Mouse (Mus musculus): ENCODE measurements around the gene Cxcl1. TPM values are rescaled to one million over a fixed set of nuclear protein-coding genes. Genes with fewer than 3 reads are reported as not detected.
"Not testable (repeated sequence)": the region's sequence is repeated elsewhere in the genome, so short reads cannot be mapped to it uniquely, and the experiment has no call there.

Gene Cxcl1
- not detected in 2 replicates for total RNA-seq (2017)

DNA sequence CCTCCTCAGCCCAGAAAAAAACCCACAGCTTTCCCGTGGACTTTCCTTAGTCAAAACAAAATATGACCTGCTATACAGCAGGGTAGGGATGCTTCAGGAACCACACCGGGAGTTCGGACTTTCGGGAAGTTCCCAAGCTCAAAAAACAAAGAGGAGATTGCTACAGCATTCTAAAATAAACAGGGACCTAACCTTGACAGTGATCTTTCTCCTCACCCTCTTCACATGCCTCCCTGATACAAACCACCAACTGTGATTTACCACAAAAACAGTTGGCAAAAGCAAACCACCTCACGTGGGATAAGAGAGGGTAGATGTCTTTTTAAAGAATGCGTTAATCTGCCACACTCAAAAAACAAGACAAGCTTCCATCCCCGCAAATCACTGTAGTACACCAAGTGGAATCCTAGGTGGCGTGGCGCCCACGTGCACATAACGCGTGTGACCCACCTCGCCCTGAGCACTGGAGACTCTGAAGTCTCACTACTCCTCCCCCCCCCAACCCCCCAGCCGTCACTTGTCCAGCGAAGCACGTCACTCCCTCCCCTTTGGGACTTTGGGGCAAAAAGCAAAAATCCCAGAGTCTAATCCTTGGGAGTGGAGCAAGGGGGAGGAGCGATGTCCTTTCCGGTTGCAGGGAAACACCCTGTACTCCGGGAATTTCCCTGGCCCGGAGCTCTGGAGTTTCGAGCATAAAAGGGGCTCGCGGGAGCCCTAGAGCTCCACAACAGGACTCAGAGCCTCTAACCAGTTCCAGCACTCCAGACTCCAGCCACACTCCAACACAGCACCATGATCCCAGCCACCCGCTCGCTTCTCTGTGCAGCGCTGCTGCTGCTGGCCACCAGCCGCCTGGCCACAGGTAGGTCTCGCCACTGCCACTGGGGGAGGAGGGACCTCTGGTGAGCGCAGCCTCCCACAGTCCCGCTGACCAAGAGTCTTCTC is at the start of gene Cxcl1:
TSS of gene Cxcl1 (plus strand) at position 723 of the 945 bp plus-strand sequence.
- peak; percentile 68 for ATAC-seq (replicated peaks; ENCODE audit: low read depth, poor library complexity, severe bottlenecking)

DNA sequence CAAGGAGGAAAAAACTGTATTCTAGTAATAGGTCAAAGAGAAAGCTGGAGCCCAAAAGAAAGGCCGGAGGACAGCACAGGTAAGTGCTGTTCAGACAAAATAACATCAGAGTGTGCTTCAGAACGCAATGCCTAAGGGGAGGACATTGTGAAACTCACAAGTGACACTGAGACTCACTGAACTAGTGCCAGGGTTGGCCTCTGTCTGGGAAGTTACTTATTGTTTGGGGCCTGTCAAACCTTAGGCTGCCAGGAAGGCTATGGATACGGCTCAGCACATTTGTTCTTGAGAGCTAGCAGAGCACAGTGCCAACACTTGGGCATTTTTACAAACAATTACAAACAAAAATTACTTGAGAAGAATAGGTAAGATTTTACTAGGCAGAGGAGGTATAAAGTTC is 47.1 kb upstream of the Cxcl1 start:
- no peak for ATAC-seq (replicated peaks; ENCODE audit: low read depth, poor library complexity, severe bottlenecking)

DNA sequence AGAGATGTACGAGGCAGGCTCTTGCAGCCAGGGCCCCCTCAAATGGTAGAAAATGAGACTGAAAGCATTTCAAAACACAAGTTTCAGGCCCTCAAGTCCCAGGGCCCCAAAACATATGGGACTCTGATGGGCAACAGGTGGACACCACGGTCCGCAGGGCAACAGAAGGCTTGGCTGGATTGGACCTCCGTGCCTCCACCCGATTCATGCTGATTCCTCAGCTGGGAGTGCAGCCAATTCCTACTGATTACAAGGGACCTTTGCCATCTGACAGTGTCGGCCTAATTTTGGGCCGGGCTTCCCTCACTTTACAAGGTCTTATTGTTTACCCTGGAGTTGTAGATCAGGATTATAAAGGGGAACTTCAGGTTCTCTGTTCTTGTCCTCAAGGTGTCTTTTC is 40.9 kb upstream of the Cxcl1 start:
- not testable (repeated sequence) for ATAC-seq (replicated peaks; ENCODE audit: low read depth, poor library complexity, severe bottlenecking)

DNA sequence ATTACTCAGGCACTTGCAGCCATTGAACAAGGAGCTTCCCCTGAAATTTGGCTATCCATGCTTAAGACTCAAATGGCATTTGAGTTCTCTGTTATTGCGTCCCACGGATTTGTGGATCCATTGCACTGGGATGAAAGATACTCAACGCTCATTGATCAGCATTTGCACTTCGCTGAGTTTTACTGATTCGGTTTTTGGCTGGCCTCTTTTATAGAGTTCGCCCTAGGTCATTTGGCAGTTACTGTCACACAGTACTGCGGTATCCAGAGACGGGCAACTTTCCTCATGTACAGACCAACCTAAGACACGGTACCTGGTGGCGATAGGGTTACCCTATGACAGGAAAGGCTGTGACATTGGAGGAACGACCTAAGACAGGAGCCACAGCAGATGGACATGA is 39.6 kb upstream of the Cxcl1 start:
- not testable (repeated sequence) for ATAC-seq (replicated peaks; ENCODE audit: low read depth, poor library complexity, severe bottlenecking)

DNA sequence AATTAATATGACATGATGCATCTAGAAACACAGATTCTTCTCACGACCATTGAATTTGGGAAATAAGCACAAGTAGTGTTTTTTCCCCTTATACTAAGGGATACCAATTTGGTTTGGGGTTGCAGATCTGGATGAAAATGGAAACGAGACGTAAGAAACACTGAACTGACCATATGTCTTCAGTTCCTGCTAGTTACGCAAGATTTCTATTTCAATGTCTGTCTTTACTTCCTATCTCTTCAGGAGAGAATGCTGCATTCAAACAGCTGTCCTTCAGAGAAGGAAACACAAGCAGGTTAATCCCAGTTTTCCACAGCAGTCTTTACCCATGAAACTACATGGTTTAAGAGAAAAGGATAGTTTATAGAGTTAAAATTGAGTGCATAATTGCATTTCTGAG is 37.8 kb upstream of the Cxcl1 start:
- no peak for ATAC-seq (replicated peaks; ENCODE audit: low read depth, poor library complexity, severe bottlenecking)

DNA sequence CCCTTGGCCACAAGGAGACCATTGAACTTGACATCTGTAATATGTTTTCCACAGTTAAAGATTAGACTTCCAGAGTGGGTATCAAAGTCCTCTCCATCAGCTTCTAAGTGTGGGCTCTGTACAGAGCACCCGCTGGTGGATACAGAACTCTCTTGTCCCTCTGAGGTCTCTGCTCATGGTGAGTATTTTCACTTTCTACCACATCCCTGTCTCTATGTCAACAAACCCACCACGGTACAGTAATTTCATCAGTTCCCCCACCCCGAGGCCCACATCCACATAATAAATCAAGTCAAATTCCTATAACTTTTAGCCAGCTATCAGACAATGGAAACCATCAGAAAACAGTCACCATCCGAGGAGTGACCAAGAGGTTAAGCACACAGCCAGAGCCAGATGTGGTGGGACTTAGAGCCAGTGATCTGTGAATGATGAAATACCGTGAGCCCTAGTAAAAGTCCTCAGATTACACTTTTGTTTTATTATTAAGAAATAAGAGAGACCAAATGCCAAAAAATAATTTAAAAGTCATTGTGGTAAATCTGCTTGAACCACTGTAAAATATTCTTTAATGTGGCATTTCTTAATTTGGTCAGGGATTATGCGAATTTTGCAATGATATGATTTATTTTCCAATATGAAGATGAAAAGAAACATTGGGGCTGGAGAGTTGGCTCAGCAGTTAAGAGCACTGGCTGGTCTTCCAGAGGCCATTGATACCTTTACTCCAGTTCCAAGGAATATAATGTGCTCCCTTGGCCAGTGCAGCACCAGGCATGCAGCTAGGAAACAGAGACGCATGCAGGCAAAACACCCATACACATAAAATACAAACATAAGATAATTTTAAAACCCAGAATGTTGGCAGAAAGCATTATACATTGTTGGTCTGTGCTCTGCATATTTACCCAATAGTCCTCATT is 35.5 kb upstream of the Cxcl1 start:
- ATAC-seq (replicated peaks; ENCODE audit: low read depth, poor library complexity, severe bottlenecking) = no peak

DNA sequence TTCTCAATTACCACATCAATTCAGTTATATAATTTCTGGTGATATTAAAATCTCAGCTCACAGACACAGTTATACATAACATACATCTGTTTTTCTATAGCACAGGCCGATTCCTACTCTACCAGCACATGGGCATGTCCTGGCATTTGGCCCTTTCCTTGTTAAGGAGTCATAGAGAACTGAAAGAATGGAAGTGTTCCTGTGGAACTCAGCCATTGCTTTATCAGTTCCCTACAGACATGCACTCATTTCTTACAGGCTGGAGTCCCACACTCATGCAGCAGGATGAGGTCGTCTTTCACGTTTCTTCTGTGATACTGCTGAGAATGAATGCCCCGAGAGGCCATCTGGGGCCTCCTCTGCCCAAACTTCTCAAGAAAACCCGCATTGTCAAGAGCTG is 33.6 kb upstream of the Cxcl1 start:
- ATAC-seq (replicated peaks; ENCODE audit: low read depth, poor library complexity, severe bottlenecking) = no peak

DNA sequence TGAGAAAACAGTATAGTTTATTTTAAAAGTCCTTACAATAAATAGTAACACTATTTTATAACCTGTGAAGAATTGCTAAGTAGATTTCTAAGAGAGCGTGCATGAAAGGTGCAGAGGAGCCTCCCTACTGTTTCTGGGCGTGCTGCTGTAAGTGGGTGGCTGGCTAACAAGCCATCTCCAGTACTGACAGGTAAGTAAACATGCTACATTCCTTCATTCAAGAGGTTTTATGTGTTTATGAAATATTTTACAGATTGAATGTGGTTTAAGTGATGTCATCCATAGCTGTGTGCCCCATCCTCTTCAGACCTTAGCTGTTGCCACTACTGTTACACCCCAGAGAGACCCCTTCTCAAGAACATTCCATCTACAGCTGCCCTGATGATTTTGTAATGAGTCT is 32.6 kb upstream of the Cxcl1 start:
- ATAC-seq (replicated peaks; ENCODE audit: low read depth, poor library complexity, severe bottlenecking) = no peak

DNA sequence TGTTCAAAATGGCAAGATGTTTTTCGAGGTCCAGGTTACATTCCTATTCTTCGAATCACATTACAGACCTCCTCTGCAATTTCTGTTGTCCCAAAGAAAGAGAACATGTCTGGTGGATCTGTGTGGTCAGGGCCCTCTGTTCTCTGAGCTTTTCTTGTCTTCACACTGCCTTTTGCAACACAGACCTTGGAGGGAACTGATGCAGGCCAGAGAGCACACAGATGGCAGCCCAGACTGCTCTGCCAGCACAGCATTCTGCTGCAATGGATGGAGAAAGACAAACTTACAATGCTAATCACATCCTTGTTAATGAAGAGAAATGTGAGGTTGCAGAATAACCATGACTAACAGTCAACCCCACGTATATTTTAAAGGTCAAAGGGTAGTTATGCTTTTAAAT is 32.0 kb upstream of the Cxcl1 start:
- no peak for ATAC-seq (replicated peaks; ENCODE audit: low read depth, poor library complexity, severe bottlenecking)

DNA sequence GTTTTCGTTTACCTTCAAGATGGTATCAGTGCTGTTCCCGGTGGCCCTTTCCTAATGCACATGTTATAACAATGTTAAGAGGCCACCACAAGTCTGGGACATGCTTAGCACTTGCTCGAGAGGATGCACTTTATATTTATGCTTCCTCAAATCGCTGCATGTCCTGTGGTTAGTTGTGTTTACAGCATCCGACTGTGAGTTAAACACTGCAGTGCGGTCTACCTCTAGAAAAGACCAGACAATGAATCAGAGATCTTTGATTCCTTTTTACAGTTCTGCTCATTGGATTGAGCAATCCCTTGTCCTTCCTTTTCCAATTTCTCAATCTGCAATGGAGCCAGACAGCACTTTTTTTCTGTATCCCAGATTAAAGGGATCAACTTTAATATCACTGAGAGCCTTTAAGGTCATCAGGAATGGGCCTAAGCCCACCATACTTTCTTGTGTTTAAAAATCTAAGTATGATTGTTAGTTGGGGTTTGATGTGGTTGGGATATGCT is 29.1 kb upstream of the Cxcl1 start:
- no peak for ATAC-seq (replicated peaks; ENCODE audit: low read depth, poor library complexity, severe bottlenecking)

DNA sequence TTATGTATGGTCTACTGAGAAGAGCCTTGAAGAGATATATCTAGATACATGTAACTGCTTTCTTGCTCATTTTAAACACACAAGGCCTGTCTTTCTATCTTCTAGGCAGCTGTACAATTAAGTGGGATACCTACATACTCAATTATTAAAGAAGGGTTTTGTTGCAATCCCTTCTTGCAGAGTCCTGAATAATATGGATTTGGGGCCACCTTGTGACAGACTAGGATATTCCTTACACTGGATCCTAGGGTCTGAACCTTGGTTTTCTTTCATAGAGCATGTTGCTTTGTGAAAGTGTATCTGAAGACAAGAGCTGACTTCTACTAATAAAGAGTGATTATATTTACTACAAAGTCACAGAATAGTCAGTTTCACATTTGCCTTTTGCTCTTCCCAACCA is 24.3 kb upstream of the Cxcl1 start:
- ATAC-seq (replicated peaks; ENCODE audit: low read depth, poor library complexity, severe bottlenecking) = no peak

DNA sequence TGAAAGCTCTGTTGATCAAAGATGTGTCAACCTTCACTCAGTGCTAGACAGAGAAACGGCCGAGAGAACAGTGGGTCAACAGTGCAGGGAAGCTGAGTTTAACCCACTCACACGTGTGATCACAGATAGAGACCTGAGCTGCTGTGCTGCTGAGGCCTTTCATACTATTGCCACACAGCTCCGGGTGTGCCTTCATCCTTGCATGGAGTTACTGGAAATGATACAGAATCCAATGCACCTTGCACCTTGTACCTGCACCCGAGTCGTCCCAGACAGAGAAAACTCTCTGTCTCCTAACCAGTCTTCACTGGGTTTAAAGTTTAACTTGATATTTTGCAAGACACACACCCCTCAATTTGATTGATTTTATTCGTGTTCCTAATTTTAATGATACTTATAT is 18.7 kb upstream of the Cxcl1 start:
- ATAC-seq (replicated peaks; ENCODE audit: low read depth, poor library complexity, severe bottlenecking) = no peak

DNA sequence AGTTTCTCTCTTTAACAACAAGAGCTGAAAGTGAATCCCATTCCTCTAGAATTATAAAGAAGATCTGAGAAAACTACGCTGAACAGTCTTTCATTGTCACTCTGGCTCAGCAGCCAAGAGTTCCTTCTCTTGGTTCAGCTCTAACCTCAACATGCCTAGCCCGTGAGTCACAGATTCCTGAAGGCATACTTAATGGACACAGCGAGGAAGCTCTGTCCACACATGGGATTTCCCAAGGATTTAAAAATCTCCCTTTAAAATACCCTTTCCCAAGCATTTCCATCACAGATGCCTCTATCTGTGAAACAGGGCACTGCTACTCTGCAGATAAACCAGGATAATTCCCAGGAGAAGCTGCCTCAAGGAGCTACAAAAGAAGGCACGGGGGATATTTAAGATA is 15.0 kb upstream of the Cxcl1 start:
- ATAC-seq (replicated peaks; ENCODE audit: low read depth, poor library complexity, severe bottlenecking) = no peak

DNA sequence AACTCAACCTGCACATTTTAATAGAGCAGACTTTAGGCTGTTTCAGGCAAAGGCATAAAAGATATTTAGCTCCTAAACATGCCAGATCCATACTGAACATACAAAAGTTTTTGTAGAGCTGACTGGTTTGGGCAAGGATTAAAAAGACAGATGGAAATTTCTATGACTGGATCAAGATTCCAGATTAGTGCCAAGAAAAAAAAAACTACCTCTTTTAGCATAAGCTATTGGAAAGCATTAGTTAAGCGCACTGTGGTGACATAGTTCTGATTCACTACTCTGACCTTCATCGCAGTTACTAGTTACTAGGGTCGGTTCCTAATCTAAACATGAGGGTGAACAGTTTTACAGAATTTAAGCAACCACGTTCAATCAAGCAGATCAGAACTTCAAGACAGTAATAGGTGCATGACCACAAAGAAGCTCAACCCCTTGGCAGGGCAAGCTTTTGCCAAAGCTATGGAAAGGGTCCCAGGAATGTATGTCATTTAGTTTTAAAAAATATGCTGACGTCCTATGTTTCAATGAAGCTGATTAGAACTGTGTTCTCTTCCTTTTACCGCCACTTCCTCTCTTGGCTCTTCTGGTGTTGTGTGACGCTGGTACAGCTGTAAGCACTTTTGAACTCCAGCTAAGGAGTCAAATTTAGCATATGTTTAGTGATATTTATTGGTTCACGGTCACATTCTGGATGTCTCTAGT is 14.4 kb upstream of the Cxcl1 start:
- peak; percentile 57 for ATAC-seq (replicated peaks; ENCODE audit: low read depth, poor library complexity, severe bottlenecking)

DNA sequence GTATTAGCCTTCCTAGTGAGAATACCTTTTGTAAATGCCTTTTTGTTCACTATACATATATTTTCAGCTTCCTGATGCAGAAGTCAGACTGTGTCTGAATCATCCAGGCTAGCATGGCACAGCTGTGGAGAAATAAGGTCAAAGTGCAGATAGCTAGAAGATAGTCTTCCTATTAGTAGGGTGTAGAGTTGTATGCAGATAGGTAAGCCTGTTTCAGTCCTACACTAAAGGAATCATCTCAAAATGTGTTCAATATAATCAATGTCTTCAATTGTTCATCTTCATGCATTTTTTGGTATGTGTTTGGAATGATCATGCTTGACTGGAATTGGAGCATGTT is 13.9 kb upstream of the Cxcl1 start:
- no peak for ATAC-seq (replicated peaks; ENCODE audit: low read depth, poor library complexity, severe bottlenecking)

DNA sequence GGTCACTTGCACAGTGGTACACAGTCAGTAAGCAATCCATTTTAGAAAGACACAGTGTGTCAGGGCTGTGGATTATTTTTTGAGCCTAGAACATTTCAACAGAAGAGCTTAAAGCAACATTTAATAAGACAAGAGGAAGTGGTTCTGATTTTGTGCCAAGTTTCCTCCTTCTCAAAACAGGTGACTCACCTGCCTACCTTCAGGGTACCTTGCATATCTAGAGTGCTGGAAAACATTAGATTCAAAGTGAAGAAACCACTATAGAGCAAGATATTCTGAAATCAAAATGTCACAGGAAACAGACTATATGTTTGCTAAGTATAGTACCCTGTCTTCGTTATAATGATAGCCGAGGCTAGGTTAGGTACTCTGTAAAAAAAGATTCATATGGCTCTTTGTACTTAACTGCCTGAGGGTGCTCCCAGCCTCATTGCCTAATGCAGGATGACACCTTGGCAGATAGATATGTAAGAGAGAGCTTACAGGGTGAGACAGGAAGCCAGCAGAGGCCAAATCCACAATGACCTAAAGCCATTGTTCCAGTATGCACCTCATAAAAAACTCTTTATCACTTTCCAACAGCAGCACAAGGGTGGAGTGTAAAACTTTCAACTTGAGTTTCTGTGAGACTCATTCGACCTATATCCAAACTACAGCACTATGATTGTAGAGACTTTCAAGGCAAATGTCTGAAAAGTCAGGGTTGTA is 11.6 kb upstream of the Cxcl1 start:
- no peak for ATAC-seq (replicated peaks; ENCODE audit: low read depth, poor library complexity, severe bottlenecking)

DNA sequence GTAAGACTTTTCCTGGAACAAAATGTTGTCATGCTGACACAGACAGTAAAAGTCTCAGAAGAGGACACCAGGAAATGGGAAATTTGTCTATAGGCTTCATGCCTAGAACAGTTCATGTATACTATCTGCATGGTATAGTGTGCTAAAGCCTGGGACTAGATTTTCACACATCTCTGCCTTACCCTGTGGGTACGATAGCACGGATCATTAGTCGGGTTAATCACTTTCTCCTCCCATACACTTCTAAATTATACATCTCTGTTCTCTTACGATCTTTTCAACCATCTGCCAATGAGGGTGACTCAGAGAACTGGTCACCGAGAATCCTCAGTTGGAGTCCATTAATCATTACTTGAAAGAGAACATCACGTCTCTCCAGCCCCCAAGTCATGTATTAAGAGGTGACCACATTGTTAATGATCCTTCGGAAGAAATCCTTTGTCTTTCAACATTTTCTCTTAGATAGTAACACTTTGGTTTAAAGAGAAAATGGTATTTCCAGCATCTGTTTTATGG is 10.6 kb upstream of the Cxcl1 start:
- ATAC-seq (replicated peaks; ENCODE audit: low read depth, poor library complexity, severe bottlenecking) = no peak

DNA sequence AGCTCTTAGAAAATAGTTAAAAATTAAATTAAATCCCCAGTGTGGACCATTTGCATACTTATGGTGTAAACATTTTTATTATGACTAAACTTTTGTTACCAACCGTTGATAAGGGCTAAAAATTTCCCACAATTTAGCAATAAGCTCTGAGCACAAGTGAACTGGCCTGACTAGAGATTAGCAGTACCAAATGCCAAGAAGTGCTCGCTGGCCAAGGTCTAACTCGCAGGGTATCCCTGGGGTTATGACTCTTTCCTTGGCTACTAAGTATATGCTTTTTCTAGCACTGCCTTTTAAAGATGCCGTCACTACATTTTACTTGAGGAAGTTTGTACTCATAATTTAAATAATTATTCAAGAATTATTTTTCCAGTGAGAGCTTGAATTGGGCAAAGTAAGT is 10.0 kb upstream of the Cxcl1 start:
- no peak for ATAC-seq (replicated peaks; ENCODE audit: low read depth, poor library complexity, severe bottlenecking)

DNA sequence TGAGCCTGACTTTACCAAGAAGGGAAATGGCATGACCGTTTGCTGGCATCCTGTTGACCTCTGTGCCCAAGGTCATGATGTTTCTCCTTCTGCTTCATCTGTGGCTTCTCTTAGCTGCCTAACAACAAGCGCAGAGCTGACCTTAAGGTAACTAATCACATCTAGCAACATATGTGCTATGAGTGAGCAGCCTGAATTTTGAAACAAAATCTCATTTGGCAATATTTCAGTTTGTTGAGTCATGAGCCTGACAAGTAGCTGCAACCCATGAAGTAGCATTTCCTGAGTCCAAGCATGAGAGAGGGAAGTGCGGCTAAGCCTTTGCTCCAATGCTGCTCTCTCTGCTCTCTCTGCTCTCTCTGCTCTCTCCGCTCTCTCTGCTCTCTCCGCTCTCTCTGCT is 9.4 kb upstream of the Cxcl1 start:
- ATAC-seq (replicated peaks; ENCODE audit: low read depth, poor library complexity, severe bottlenecking) = peak; percentile 77

DNA sequence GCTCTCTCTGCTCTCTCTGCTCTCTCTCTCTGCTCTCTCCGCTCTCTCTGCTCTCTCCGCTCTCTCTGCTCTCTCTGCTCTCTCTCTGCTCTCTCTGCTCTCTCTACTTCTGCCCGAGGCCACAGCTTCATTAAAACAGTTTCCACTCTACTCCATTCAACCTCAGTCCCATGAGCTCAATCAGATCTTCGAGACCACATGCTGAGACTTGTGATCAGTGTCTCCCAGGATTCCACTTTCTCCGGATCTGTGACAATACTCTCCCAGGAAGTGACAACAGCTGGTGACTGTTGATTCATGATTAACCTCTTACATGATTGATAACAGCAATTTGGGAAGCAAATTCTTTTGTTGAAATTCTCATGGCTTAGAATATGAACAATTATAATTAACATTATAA is 8.9 kb upstream of the Cxcl1 start:
- no peak for ATAC-seq (replicated peaks; ENCODE audit: low read depth, poor library complexity, severe bottlenecking)
